Mouse (Mus musculus): Measurements from ENCODE around the gene Ets1.

DNA sequence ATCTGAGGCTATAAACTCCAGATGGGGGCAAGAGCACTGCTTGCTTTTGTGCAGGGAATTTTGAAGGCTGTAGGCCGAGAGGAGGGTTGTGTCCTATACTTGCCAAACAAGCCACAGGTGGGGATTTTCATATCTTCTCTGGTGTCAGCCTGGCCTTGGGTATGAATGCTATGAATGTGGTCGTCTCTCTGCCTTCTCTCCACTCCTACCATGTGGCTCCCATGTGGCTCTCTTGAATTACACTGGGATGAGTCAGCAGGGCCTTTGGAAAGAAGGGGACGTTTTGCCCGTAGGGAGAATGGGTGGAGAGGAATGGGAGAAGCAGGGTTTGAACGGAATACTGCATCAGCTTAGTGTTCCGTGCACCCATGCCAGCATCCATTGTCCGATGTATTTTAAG is 78.5 kb downstream of the Ets1 start:
- no peak for TF ChIP-seq CTCF (IDR thresholded peaks at IDR 0.05; ENCODE audit: borderline replicate concordance, insufficient read depth, low read length)
- TF ChIP-seq POLR2A (IDR thresholded peaks at IDR 0.05; ENCODE audit: low read depth, low read length), result no peak
